8 mouse cellular contexts compared by ENCODE assay signal in the genomic region with DNA sequence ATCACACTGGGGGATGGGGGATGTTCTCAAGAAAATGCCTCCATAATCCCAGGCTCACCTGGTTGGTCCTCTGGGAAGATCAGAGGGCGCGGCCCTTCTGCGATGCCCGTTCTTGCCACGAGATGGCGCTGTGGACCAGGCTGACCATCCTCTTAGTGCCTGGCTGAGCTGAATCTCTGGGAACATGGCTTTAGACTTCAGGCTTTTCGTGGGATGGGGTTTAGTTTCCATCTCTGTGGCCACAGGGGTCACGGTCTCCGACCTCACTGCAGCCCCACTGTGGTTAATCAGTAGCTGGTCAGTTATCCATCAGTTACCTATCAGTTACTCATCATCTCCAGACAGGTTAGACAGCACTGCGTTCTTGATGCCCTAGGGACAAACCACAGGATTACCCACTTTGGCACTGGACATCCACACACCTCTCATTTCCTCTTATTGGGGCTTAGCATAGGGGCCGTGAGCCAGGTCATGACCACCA.
DNase-seq lines count a peak whose midpoint lies in the region; ATAC-seq and TF ChIP-seq lines count a peak whose summit lies in the region.

No protein-coding gene starts in this region.

- WGBS in embryonic facial prominence, embryonic 10.5 days: 9% methylated on average over 11 of the region's 11 CpGs
- 8% methylated on average over 11 of the region's 11 CpGs for WGBS in limb, embryonic 14.5 days
- 10% methylated on average over 11 of the region's 11 CpGs for WGBS in midbrain, embryonic 16.5 days

- ATAC-seq in granulocyte monocyte progenitor cell, adult 5-6 weeks (replicated peaks; ENCODE audit: poor library complexity, severe bottlenecking): peak; percentile 72
- 0 out of 2 replicates have a peak, but pooled peaks have one; percentile 35 for ATAC-seq in limb, embryonic 14.5 days (ENCODE audit: low FRiP score, low read depth)
- peak; percentile 66 for ATAC-seq in midbrain, embryonic 16.5 days

- peaks cover 38% of the 10 kb centered on the region for H3K4me1 ChIP-seq in embryonic facial prominence, embryonic 10.5 days
- H3K4me1 ChIP-seq in limb, embryonic 14.5 days (ENCODE audit: control insufficient read depth, insufficient read depth, low read length): peaks cover 33% of the 10 kb centered on the region
- H3K4me1 ChIP-seq in midbrain, embryonic 16.5 days (ENCODE audit: control insufficient read depth, insufficient read depth, low read length): peaks cover 14% of the 10 kb centered on the region

- no peak overlapping the region for H3K4me3 ChIP-seq in embryonic facial prominence, embryonic 10.5 days
- no peak overlapping the region for H3K4me3 ChIP-seq in limb, embryonic 14.5 days (replicated peaks; ENCODE audit: low read length)
- no peak overlapping the region for H3K4me3 ChIP-seq in midbrain, embryonic 16.5 days (ENCODE audit: low read depth, low read length)

- no peak overlapping the region for H3K9ac ChIP-seq in limb, embryonic 14.5 days (ENCODE audit: low read depth, low read length, severe bottlenecking)
- H3K9ac ChIP-seq in midbrain, embryonic 16.5 days (ENCODE audit: low read depth, low read length): 0 out of 2 replicates have a peak overlapping the region, but pooled peaks have one; percentile 14

- 0 out of 2 replicates have a peak overlapping the region, but pooled peaks have one; percentile 41 for H3K27ac ChIP-seq in embryonic facial prominence, embryonic 10.5 days (replicated peaks)
- H3K27ac ChIP-seq in limb, embryonic 14.5 days (replicated peaks; ENCODE audit: low read depth, low read length): no peak overlapping the region
- H3K27ac ChIP-seq in midbrain, embryonic 16.5 days (ENCODE audit: low read length): no peak overlapping the region

- no peak overlapping the region for H3K4me2 ChIP-seq in limb, embryonic 14.5 days (replicated peaks; ENCODE audit: low read depth, low read length, severe bottlenecking)
- peak overlapping the region; percentile 32 for H3K4me2 ChIP-seq in midbrain, embryonic 16.5 days (ENCODE audit: low read length)

- TF ChIP-seq POLR2A in limb, embryonic 14.5 days (IDR thresholded peaks at IDR 0.05; ENCODE audit: borderline replicate concordance, extremely low read depth, insufficient read depth, insufficient read length): 0 out of 2 replicates have a peak, but pooled peaks have one; percentile 20

- no peaks in the 10 kb centered on the region for H3K9me3 ChIP-seq in embryonic facial prominence, embryonic 10.5 days
- no peaks in the 10 kb centered on the region for H3K9me3 ChIP-seq in limb, embryonic 14.5 days (ENCODE audit: control insufficient read depth, low read length)
- H3K9me3 ChIP-seq in midbrain, embryonic 16.5 days (replicated peaks; ENCODE audit: control insufficient read depth, low read length, poor library complexity, severe bottlenecking): no peaks in the 10 kb centered on the region

- H3K27me3 ChIP-seq in embryonic facial prominence, embryonic 10.5 days (replicated peaks; ENCODE audit: low read depth, poor library complexity, severe bottlenecking): peaks cover 59% of the 10 kb centered on the region
- no peaks in the 10 kb centered on the region for H3K27me3 ChIP-seq in limb, embryonic 14.5 days (ENCODE audit: control insufficient read depth, insufficient read depth, low read length)
- H3K27me3 ChIP-seq in midbrain, embryonic 16.5 days (ENCODE audit: control insufficient read depth, insufficient read depth, low read depth, low read length): peaks cover 7% of the 10 kb centered on the region
- no peaks in the 10 kb centered on the region for H3K27me3 ChIP-seq in splenic B cell, adult 2 months (ENCODE audit: control insufficient read depth, insufficient read depth, low read length, poor library complexity, severe bottlenecking)

- H3K36me3 ChIP-seq in embryonic facial prominence, embryonic 10.5 days (replicated peaks): no peaks in the 10 kb centered on the region
- H3K36me3 ChIP-seq in limb, embryonic 14.5 days (ENCODE audit: control insufficient read depth, insufficient read depth, low read length): no peaks in the 10 kb centered on the region
- no peaks in the 10 kb centered on the region for H3K36me3 ChIP-seq in midbrain, embryonic 16.5 days (ENCODE audit: control insufficient read depth, insufficient read depth, low read length)
- no peaks in the 10 kb centered on the region for H3K36me3 ChIP-seq in splenic B cell, adult 2 months (ENCODE audit: control insufficient read depth, insufficient read depth, low read length, poor library complexity, severe bottlenecking)

- DNase-seq in 3T3-L1 (ENCODE audit: low read depth, low spot score): peak; percentile 73
- peak; percentile 92 for DNase-seq in adrenal gland, postnatal 10 days
- DNase-seq in embryonic facial prominence, embryonic 10.5 days (ENCODE audit: low spot score): peak; percentile 88
- peak; percentile 53 to 81 for DNase-seq in kidney, adult 8-10 months
- DNase-seq in limb, embryonic 14.5 days (ENCODE audit: low spot score): peak; percentile 81
- peak; percentile 66 for DNase-seq in splenic B cell, adult 2 months (ENCODE audit: low read depth, low spot score)
